Mouse (Mus musculus) induced T-regulatory cell, adult 2 months (primary cell): ENCODE measurements around the gene St6galnac3.

ENCODE experiments used
- DNase-seq: peaks from one replicate; pipeline ENCODE4 v3.0.0-alpha.2; 2012; ENCODE audit warnings: low read depth

The St6galnac3 gene

DNA sequence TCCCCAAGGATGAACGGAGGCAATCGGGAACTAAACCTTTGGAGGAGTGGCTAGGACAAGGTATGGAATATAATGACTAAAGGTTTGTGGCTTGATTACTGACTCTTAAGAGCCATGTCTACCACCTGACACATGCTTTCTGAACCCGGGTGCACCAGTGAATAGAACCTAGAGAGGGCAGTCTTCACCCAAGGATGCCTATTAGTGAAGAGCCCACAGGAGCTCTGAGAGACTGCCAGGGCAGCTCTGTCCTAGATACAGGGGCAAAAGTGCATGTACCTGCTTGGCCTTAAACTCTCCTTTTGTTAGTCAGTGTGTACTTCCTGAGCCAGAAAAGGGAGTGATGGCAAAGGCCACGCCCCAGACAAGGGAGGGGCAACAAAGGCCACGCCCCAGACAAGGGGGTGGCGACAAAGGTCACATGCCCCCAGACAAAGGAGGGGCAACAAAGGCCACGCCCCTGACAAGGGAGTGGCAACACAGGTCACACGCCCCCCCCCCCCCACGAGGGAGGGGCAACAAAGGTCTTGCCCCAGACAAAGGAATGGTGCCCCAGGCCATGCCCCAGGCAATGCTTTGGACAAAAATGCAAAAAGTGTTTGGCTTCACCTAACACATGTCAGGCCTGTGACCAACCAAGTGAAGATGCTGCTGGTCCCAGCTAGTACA, 376.0 kb downstream of the St6galnac3 start:
- DNase-seq, result peak; percentile 3

DNA sequence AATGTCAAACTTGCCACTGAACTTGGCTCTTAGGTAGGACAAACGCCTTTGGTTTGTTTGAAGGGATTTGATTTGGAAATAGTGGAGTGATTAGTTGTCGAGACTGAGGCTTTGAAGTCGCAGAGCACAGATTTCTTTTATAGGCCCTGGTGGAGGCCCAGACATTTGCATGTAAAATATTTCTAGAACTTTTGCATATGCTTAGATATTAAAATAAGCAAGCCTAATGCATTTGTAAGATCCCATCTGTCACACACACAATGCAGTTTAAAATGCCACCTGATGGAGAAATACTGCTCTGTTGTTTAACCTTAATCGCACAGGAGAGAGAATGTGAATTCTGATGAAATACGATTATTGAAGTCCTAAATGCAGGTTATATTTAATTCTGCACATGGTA, 380.0 kb downstream of the St6galnac3 start:
- no peak for DNase-seq

DNA sequence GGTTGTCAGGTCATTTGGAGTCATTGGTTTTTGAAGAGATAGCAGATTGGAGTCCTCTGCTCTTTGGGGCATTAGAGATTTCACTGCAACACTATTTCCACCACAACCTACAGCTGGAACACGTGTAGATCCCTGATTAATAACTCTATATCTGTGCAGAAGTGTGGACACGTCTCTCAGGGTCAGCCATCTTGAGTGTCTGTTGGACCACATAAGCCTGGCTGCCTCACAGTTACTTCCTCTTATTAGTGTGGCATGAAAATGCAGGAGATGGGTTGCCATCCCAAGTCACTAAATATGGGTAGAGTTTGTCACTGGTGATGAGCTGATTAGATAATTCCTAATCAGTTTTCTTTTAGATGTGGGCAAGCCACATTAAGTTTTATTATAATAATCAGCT, 385.0 kb downstream of the St6galnac3 start:
- no peak for DNase-seq

DNA sequence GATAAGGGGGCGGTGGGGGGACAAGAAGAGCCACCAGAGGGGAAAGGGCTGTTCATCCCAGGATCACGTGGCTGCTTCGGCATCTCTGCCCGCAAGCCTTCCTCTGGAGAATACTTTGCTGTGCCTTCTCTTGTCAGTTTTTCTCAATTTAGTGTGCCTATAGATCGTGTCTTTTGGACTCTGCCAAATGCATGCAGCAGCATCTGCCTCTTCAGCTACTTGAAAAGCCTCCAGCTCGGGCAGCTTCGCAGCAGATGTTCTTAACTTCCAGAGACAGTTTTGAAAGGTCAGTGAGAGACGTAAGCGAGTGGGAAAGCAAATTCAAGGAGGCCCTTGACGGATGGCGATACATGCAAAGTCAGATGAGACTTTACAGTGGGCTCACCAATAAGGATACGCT, 385.9 kb downstream of the St6galnac3 start:
- DNase-seq, result no peak

DNA sequence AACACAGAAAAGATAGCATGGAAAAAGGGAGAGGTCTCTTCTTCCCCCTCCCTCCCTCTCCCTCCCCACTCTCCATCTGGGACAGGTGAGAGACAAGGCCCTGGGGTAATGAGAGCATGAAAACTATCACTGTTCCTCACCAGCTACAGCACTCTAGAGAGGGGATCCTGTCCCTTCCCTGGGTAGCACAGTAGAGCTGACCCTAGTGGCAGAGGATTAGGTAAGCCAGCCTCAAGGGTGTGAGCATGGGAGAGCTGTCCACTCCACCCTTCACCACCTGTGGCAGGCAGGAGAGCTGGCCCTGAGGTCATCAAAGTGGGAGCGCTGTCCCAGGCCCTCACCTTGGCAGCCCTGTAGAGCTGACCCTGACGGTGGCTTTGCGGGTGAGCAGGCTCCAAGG, 387.2 kb downstream of the St6galnac3 start:
- DNase-seq, result no peak

DNA sequence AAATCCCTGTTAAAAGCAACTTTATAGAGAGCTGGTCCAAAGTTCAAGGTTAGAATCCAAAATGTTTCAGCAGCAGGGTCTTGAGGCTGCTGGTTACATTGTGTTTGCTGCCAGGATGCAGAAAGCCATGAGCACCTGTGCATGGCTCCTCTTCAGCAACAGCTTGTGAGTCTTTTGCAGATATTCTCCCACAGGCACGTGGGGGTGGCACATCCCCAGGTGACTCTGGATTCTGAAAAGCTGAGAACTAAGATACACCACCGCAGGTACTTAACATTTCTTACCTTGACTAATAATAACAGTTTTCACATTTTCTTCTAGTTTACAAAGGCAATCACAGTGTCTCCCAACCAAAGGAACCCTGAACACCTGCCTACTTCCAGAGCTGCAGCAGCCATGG, 387.8 kb downstream of the St6galnac3 start:
- no peak for DNase-seq

DNA sequence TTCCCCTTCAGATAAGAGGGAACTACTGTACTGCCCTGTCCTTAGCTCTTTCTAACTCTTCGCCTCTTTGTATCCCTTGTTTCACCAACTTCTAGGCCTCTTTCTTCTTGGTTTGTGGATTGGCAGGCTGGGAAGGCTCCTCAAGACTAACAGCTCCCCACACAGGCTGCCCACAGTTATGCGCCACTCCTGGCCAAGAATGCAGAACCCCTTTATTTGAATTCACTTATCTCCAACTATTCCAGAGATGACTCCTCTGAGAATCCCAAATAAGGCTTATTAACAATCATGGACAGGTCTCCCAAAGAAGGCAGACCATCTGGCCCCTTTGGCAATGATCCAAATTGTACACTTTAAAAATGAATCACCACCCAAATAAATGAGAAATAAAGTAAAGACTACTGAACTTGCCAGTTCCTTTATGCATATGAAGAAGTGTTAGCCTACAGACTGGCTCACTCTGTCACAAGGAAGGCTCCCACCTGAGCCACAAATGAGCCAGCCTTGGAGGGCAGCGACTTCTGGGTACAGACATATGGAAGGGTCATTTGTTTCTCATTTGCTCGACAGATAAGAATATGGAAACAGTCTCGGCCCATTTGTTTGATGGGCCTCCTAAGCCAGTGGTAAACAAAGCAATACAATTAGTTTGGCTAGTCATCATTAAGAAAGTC, 390.7 kb downstream of the St6galnac3 start:
- no peak for DNase-seq

DNA sequence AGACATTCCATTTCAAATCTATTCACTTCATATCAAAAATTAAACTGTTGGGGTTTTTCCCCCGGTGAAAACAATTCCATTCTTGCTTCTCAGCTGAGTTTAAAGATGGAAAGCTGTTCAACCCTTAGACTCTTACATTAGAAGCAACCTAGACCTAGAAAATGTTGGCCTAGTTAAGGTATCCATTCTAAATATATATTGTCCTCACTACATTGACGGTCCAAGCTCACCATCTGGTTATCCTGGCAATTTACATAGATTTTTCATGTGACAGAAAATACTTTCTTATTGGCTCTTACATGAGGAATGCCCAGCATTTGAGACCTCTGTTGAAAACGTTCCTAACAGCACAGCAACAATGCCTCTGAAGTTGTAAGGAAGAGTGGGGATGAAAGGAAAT, 400.7 kb downstream of the St6galnac3 start:
- DNase-seq, result no peak

DNA sequence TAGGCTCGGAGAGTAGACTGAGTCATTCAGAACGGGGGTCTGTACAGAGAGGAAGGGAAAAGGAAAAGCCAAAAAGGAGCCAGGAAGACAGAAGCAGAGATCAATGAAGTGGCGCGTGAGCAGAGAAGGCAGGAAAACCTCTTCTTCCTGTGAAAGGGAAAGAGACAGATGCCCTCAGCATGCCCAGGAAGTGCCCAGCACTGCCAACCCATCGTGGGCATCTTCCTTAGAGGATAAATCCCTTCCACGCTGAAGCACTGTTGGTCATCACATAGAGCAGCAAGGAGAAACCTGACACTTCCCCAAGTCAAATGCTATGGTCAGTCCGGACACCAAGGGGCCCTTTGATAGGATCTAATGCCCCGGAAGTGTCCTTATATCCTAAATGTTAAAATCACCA, 401.5 kb downstream of the St6galnac3 start:
- DNase-seq, result no peak

DNA sequence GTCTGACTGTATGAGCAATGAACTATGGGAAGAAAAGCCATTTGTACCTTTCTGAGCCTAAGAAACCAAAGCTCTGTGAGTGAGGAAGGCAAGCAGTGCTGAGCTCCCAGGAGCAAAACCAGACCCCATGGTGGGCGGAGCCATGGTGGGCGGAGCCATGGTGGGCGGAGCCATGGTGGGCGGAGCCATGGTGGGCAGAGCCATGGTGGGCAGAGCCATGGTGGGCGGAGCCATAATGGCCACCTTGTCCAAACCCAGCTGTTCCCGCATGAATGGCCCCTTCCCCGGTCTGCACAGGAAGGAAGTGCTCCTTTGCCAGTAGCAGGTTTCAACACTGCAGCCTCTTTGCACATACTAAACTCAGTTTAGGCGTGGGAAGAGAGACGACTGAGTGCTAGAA, 411.4 kb downstream of the St6galnac3 start:
- DNase-seq, result peak; percentile 11

DNA sequence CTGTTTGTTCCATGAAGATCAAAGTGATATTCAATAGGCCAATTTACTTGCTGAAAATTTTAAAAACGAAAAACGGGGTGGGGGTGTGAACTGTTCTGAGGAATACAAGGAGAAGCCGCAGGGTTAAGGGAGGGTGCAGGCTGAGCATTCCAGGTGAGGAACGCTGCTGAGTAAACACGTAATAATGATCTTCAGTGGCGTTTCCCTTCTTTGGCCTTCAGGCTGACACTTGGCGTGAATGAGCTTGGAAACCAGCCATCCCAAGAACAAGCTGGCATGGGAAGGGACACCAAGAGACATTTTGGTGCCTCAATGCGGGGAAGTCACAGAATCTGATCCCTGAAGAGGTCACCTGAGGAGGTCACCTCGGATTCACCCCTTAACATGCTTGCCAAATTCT, 411.8 kb downstream of the St6galnac3 start:
- DNase-seq, result no peak

DNA sequence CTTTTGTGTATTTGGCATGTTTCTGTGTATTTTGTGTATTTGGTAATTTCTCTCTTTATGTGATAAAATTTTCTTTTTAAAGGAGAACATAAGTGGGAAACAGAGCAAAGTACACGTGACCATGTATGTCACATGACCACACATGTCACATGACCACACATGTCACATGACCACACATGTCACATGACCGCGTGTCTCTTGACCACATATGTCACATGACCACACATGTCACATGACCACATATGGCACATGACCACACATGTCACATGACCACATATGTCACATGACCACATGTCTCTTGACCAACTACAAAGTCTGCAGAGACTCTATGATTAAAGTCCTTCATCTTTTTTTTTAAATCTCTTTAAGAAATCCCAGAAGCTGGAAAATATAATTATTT, 413.0 kb downstream of the St6galnac3 start:
- DNase-seq, result peak; percentile 18

DNA sequence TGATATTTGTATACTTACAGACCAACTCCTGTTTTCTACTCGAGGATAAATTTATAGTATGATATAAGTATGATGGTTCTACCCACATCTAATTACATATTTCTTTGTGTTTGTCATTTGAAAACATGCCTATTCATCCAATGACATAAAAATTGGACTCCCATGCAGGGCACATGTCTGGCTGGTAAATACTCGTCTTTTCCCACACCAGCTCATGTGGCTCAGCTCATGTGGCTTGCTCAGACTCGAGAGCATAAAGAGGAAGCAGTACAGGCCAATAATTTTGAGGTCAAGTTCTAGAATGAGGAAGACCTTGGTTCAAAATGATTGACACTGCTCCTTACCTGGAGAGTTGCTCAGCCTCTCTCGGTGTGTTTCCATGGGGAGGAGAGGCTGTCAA, 416.6 kb downstream of the St6galnac3 start:
- DNase-seq, result no peak

DNA sequence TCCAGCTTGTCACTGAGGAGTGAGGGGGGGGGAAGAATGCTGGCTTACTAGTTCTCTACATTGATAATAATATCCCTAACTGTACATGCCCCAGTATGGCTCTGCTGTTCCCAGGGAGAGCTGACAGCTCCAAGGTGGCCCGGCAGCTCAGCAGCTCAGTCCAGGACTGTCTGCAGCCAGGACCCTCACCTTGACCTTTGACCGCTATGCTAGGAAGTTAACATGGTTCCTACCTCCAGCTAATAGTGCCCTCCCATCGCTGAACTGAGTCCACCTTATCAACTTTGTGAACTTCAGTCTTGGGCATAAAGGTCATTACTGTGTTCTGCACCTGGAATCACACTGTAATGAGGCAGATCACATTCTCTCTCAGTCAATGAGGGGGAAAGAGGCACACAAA, 419.8 kb downstream of the St6galnac3 start:
- DNase-seq, result no peak

DNA sequence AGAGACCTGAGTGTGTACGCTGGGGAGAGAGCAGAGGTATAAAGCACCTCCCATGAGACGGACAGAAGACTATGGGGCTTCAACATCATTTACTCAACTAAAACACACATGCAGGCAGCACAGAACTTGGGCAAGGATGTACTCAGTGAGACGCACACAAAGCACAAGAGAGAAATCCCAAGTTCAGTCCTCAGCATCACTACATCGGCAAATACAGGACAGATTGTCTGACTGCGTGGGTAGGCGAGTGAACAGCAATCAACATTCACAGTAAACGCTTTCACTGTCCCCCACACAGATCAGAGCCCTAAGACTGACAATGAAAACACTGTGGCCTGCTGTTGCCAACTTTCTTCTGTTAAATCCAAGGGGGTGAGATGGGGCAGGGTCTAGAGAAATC, 422.6 kb downstream of the St6galnac3 start:
- DNase-seq, result no peak

DNA sequence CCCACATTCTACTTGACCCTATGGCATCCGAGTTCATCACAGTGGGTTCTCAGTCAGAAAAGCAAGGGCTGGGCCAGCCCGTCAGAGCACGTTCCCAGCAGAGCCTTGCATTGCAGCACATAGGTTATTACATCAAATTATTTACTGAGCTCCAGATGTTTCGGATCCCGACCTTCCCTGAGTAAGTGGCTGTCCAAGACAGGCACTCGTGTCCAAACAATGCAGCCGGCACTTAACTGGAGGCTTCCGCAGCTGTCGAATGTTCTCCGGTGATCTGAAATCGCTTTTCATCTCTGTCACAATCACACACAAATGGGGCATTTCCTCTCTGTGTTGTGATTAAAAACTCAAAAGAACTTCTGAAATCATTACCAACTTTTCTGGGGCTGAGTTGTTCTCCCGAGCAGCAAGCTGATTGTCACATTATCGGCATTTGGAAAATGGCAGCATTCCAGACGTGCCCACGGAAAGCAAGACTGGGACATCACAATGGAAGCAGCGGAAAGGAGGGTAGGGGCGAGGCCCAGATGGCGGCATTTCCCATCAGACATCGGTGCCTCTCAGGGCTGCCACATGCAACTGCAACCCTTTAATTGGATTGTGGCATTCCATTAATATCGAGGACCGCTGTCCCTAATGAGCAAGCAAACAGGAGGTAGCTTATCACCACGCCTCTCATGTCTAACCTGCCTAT, 428.5 kb downstream of the St6galnac3 start:
- no peak for DNase-seq

DNA sequence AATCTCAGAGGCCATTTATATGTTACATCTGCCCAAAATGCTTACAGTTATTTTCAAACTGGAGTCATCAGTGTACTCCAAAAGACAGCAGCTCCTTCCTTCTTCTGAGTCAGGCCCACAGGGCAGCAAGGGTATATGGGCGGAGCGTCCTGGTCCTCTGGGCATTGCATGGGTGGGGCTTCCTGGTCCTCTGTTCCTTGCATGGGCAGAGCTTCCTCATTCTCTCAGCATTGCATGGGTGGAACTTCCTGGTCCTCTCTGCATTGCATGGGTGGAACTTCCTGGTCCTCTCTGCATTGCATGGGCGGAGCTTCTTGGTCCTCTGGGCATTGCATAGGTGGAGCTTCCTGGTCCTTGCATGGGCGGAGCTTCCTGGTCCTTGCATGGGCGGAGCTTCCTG, 432.1 kb downstream of the St6galnac3 start:
- no peak for DNase-seq

DNA sequence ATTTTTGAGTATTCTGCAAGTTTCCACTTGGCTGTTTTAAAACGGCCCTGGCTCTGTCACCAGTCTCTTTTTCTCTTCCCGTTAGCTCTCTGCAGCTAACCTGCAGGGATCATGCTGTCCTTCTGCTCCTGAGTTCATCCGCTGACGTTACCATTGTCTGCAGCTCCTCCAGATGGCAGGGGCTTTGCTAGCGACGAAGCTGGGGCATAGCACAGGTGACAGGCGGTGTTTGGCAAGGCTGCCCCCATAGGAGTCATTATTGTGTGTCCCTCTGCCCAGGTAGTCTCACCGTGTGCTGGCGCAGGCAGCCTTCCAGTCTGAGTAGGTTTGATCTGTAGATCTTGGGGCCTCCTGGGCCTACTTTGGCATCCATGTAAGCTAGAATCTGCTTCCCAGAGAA, 432.6 kb downstream of the St6galnac3 start:
- DNase-seq, result no peak

DNA sequence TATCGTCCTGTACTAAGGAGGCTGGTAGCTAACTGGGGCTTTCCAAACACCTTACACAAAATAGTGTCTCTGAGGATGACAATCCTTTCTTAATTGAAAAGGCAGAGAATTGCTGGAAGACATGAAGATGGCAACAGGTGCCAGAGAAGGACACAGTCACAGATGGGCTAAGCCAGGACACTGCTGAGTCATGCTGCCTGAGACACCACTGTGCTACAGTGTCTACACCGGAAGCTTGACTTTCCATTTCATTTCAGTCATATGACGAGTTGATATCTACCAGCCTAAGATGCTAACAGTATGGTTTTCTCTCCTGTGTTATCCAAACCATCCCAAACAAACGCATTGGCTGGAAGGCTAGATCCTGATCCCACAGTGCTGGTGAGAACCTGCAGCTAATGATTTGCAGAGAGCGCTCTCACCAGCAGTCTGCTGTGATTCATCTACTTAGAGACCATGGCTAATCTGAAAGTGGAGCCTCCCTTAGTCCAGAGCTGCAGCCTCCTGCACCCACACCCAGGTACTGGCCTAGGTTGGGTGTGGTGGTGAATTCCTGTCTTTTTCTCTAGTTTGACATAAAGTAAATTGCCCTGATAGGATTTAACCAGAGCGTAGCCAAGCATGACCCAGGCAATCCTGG, 433.4 kb downstream of the St6galnac3 start:
- DNase-seq, result peak; percentile 17

DNA sequence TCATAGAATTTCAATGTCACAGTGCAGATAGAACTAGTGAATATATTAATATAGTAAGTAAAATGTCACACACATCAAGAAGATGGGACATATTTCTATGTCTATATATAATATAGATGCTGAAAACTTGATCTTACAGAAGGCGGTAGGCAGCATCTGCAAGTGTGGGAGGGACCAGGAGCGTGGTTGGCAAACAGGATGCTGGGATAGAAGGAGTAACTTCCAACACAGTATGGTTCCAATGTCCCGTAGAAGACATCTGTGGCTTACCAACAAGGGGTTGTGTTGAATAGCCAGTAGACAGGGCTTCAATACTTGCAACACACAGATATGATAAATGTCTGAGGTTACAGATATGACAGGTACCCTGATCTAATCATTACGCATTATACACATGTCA, 435.0 kb downstream of the St6galnac3 start:
- DNase-seq, result no peak

DNA sequence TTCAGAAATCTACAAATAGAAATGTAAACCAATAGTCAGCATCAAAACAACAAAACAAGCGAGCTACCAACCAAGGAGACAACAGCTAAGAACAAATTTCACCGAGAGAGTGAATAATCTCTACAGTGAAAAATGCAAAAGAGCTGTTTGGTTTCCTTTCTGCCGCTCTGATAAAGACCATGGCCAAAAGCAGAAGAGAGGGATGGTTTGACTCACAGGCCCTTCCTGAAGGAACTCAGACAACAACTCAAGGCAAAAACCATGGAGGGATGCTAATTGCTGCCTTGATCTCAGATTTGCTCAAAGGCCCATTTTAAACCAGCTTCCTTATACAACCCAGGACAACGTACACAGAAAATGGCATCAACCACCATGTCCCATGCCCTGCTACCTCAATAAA, 437.4 kb downstream of the St6galnac3 start:
- DNase-seq, result no peak

DNA sequence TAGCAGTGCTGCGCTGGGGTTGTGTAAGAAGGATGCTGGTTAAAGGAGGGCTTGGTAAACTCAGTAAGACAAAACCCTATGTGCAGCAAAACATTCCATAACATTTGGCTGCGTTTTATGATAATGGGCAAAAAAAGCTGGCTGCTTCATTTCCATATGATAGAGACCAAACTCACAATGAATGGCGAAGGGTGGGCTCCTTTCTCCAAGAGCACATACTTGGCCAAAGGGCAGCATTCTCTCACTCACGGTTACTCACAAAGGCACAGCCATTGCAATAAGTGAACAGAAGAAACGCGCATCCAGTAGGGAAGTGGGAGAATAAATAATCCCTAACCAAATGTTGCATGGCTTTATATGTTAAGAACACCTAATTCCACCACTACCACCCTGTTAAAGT, 437.9 kb downstream of the St6galnac3 start:
- no peak for DNase-seq
